Mouse (Mus musculus) megakaryocyte, adult 5-6 weeks (primary cell): ENCODE results near the gene Ubxn7. TPM values are rescaled to one million over a fixed set of nuclear protein-coding genes. Genes with fewer than 3 reads are reported as not detected.

Experiments used
- ATAC-seq: 2 replicates; pipeline ENCODE4 v1.8.0; 2016; ENCODE audit warnings: mild to moderate bottlenecking, inconsistent platforms; ENCODE audit not compliant: poor library complexity, severe bottlenecking
- total RNA-seq, 2 experiments: library from RNA; stranded (forward) in 1 of 2; stranded (reverse) in 1 of 2; fragments of 153-499, 151-499 nt in 1 of 2; fragments of 221-1000, 200-1000 nt in 1 of 2; gene quantifications; 2 replicates each; pipeline versions ENCODE4 v1.2.3 to v1.2.4; 2015 to 2017

Ubxn7 gene
- total RNA-seq, 2 experiments from 2014 or later = 25.0 to 26.2 TPM

- no peak for ATAC-seq
These were observed 47.5 kb downstream of the Ubxn7 start for GRCm38 (mm10) chr16:32379575-32379974.

GRCm38 (mm10) chr16:32382901-32383300 is 50.8 kb downstream of the Ubxn7 start:
- ATAC-seq = no peak

GRCm38 (mm10) chr16:32384885-32385284 is 52.8 kb downstream of the Ubxn7 start:
- ATAC-seq = no peak

GRCm38 (mm10) chr16:32386826-32387225 is 54.8 kb downstream of the Ubxn7 start:
- no peak for ATAC-seq

- ATAC-seq = no peak
These were observed 57.0 kb downstream of the Ubxn7 start for GRCm38 (mm10) chr16:32389049-32389448.

- ATAC-seq = no peak
These were observed 57.8 kb downstream of the Ubxn7 start for GRCm38 (mm10) chr16:32389841-32390240.

GRCm38 (mm10) chr16:32390882-32391281 is 58.8 kb downstream of the Ubxn7 start:
- ATAC-seq = peak; percentile 77

GRCm38 (mm10) chr16:32395679-32396540 is 63.9 kb downstream of the Ubxn7 start:
- ATAC-seq = peak; percentile 73

GRCm38 (mm10) chr16:32396541-32396835 is 64.4 kb downstream of the Ubxn7 start:
- ATAC-seq = no peak

GRCm38 (mm10) chr16:32398206-32398605 is 66.1 kb downstream of the Ubxn7 start:
- ATAC-seq = no peak

GRCm38 (mm10) chr16:32400267-32400666 is 68.2 kb downstream of the Ubxn7 start, which contains the start of gene Tm4sf19:
Tm4sf19 (plus strand) TSS chr16:32400506.
- no peak for ATAC-seq

GRCm38 (mm10) chr16:32401335-32401965 is 69.4 kb downstream of the Ubxn7 start:
- ATAC-seq = peak; percentile 92

GRCm38 (mm10) chr16:32402818-32403217 is 70.8 kb downstream of the Ubxn7 start:
- peak; percentile 44 for ATAC-seq

- no peak for ATAC-seq
These were observed 73.7 kb downstream of the Ubxn7 start for GRCm38 (mm10) chr16:32405716-32406115.

GRCm38 (mm10) chr16:32406671-32407070 is 74.6 kb downstream of the Ubxn7 start:
- no peak for ATAC-seq

- ATAC-seq = no peak
These were observed 75.7 kb downstream of the Ubxn7 start for GRCm38 (mm10) chr16:32407730-32408129.

- no peak for ATAC-seq
These were observed 85.4 kb downstream of the Ubxn7 start for GRCm38 (mm10) chr16:32417457-32417856.

GRCm38 (mm10) chr16:32419517-32420483 is 87.7 kb downstream of the Ubxn7 start, which contains the start of gene Tctex1d2:
Tctex1d2 (plus strand) TSS chr16:32419702.
- ATAC-seq = peak; percentile 99

- ATAC-seq = no peak
These were observed 95.4 kb downstream of the Ubxn7 start for GRCm38 (mm10) chr16:32427506-32427905.

GRCm38 (mm10) chr16:32430474-32431046 is 98.5 kb downstream of the Ubxn7 start, which contains the start of gene Pcyt1a:
Pcyt1a (plus strand) TSS chr16:32430921.
- ATAC-seq = peak; percentile 92
